ENCODE assay signal across 20 mouse cellular contexts in genomic region chr5:43588791-43589439, GRCm38 (mm10).
DNase-seq lines count a peak whose midpoint lies in the region; ATAC-seq and TF ChIP-seq lines count a peak whose summit lies in the region.
"Had no signal": no experiment of that assay in that cellular context is flagged by ENCODE, and none has a peak within 500 bp of the region (broad histone marks: within the 10 kb centered on the region; RNA-seq: fewer than 3 reads in every experiment).

No protein-coding gene starts in this region.

- intact Hi-C loops in gastrocnemius, adult 2 months (cut with DNase I): no loop called here

- peak; percentile 78; the same call in 1 of the 2 replicates for ATAC-seq in kidney, embryonic 14.5 days (ENCODE audit: low FRiP score, low TSS enrichment)
- no peak for ATAC-seq in lung, postnatal 0 days
- no peak for ATAC-seq in stomach, postnatal 0 days (ENCODE audit: low FRiP score, low TSS enrichment)
- ATAC-seq: liver, postnatal 0 days had no signal

- H3K36me3 ChIP-seq in kidney, embryonic 14.5 days (ENCODE audit: control insufficient read depth, insufficient read depth, low read length): no peaks in the 10 kb centered on the region
- H3K36me3 ChIP-seq in lung, postnatal 0 days (ENCODE audit: insufficient read depth, low read length): no peaks in the 10 kb centered on the region
- no peaks in the 10 kb centered on the region for H3K36me3 ChIP-seq in stomach, postnatal 0 days (ENCODE audit: control insufficient read depth, insufficient read depth, low read length)
- no peaks in the 10 kb centered on the region for H3K36me3 ChIP-seq in hindbrain, embryonic 10.5 days
- H3K36me3 ChIP-seq: embryonic facial prominence, embryonic 10.5 days; limb, embryonic 13.5 days; midbrain, embryonic 12.5 days; neural tube, embryonic 12.5 days had no signal

- H3K4me2 ChIP-seq in kidney, embryonic 14.5 days (replicated peaks; ENCODE audit: low read depth, low read length): no peak overlapping the region
- no peak overlapping the region for H3K4me2 ChIP-seq in lung, postnatal 0 days (replicated peaks; ENCODE audit: low read depth, low read length)
- no peak overlapping the region for H3K4me2 ChIP-seq in stomach, postnatal 0 days (replicated peaks; ENCODE audit: low read depth)
- H3K4me2 ChIP-seq: limb, embryonic 13.5 days; midbrain, embryonic 12.5 days; neural tube, embryonic 12.5 days had no signal

- no peak overlapping the region for H3K9ac ChIP-seq in kidney, embryonic 14.5 days (ENCODE audit: low read depth, low read length)
- H3K9ac ChIP-seq in lung, postnatal 0 days (replicated peaks; ENCODE audit: low read depth): no peak overlapping the region
- no peak overlapping the region for H3K9ac ChIP-seq in stomach, postnatal 0 days (ENCODE audit: low read length)
- H3K9ac ChIP-seq: limb, embryonic 13.5 days; liver, postnatal 0 days; midbrain, embryonic 12.5 days; neural tube, embryonic 12.5 days had no signal

- no peak overlapping the region for H3K4me3 ChIP-seq in gastrocnemius, adult 2 months
- no peak overlapping the region for H3K4me3 ChIP-seq in kidney, embryonic 14.5 days (ENCODE audit: low read length)
- no peak overlapping the region for H3K4me3 ChIP-seq in lung, postnatal 0 days (ENCODE audit: low read depth, low read length)
- H3K4me3 ChIP-seq in stomach, postnatal 0 days (ENCODE audit: low read depth, low read length): no peak overlapping the region
- H3K4me3 ChIP-seq in hindbrain, embryonic 10.5 days: no peak overlapping the region
- H3K4me3 ChIP-seq: embryonic facial prominence, embryonic 10.5 days; limb, embryonic 13.5 days; midbrain, embryonic 12.5 days; neural tube, embryonic 12.5 days had no signal

- H3K4me1 ChIP-seq in kidney, embryonic 14.5 days (ENCODE audit: control insufficient read depth, insufficient read depth, low read length): no peaks in the 10 kb centered on the region
- H3K4me1 ChIP-seq in lung, postnatal 0 days (ENCODE audit: insufficient read depth, low read depth, low read length): no peaks in the 10 kb centered on the region
- H3K4me1 ChIP-seq in stomach, postnatal 0 days (replicated peaks; ENCODE audit: control insufficient read depth, insufficient read depth): no peaks in the 10 kb centered on the region
- H3K4me1 ChIP-seq in hindbrain, embryonic 10.5 days (replicated peaks): no peaks in the 10 kb centered on the region
- H3K4me1 ChIP-seq: embryonic facial prominence, embryonic 10.5 days; midbrain, embryonic 12.5 days; neural tube, embryonic 12.5 days had no signal

- TF ChIP-seq CTCF in gastrocnemius, adult 2 months (IDR thresholded peaks at IDR 0.05): no peak
- TF ChIP-seq CTCF in lung, postnatal 0 days (IDR thresholded peaks at IDR 0.05): no peak
- TF ChIP-seq CTCF in stomach, postnatal 0 days (IDR thresholded peaks at IDR 0.05; ENCODE audit: low read depth): no peak

- no peak for DNase-seq in gastrocnemius, adult 2 months
- DNase-seq in gastrocnemius, postnatal 4 days (ENCODE audit: low spot score in 2 of 2): no peak
- DNase-seq in kidney, postnatal 4 days: no peak
- no peak for DNase-seq in lung, postnatal 0 days (ENCODE audit: low spot score)
- no peak for DNase-seq in lung, adult 18-20 months
- no peak for DNase-seq in stomach, postnatal 0 days (ENCODE audit: low spot score)
- DNase-seq in hindbrain, embryonic 10.5 days (ENCODE audit: low spot score): no peak
- DNase-seq: adrenal gland, postnatal 10 days; cerebellum, postnatal 25 days; gastrocnemius, postnatal 36 days; kidney, adult 11 months; layer of hippocampus, postnatal 36 days; liver, postnatal 0 days; right cerebral cortex, postnatal 4 days; thymus, postnatal 25 days had no signal

- WGBS in kidney, embryonic 14.5 days: 65% methylated on average over 5 of the region's 5 CpGs
- 65% methylated on average over 5 of the region's 5 CpGs for WGBS in lung, postnatal 0 days
- 58% methylated on average over 5 of the region's 5 CpGs for WGBS in stomach, postnatal 0 days
- 84% methylated on average over 5 of the region's 5 CpGs for WGBS in hindbrain, embryonic 10.5 days

- H3K27ac ChIP-seq in gastrocnemius, adult 2 months: peak overlapping the region; percentile 2; the same call in 1 of the 2 replicates
- no peak overlapping the region for H3K27ac ChIP-seq in kidney, embryonic 14.5 days (ENCODE audit: low read depth, low read length)
- H3K27ac ChIP-seq in lung, postnatal 0 days (ENCODE audit: low read length): 0 out of 2 replicates have a peak overlapping the region, but pooled peaks have one; percentile 4
- peak overlapping the region; percentile 45; the same call in 1 of the 2 replicates for H3K27ac ChIP-seq in stomach, postnatal 0 days (replicated peaks)
- H3K27ac ChIP-seq in hindbrain, embryonic 10.5 days: no peak overlapping the region
- H3K27ac ChIP-seq: embryonic facial prominence, embryonic 10.5 days; limb, embryonic 13.5 days; midbrain, embryonic 12.5 days; neural tube, embryonic 12.5 days had no signal

- TF ChIP-seq EP300 in lung, postnatal 0 days (IDR thresholded peaks at IDR 0.05): no peak
- no peak for TF ChIP-seq EP300 in stomach, postnatal 0 days (optimal IDR thresholded peaks at IDR 0.05)

- no peaks in the 10 kb centered on the region for H3K9me3 ChIP-seq in kidney, embryonic 14.5 days (ENCODE audit: control insufficient read depth, low read length)
- no peaks in the 10 kb centered on the region for H3K9me3 ChIP-seq in lung, postnatal 0 days (ENCODE audit: low read length)
- H3K9me3 ChIP-seq in stomach, postnatal 0 days (ENCODE audit: control insufficient read depth, low read length): no peaks in the 10 kb centered on the region
- H3K9me3 ChIP-seq in hindbrain, embryonic 10.5 days: no peaks in the 10 kb centered on the region
- H3K9me3 ChIP-seq: embryonic facial prominence, embryonic 10.5 days; limb, embryonic 13.5 days; midbrain, embryonic 12.5 days; neural tube, embryonic 12.5 days had no signal

- no peaks in the 10 kb centered on the region for H3K27me3 ChIP-seq in kidney, embryonic 14.5 days (ENCODE audit: control insufficient read depth, insufficient read depth, low read length)
- no peaks in the 10 kb centered on the region for H3K27me3 ChIP-seq in lung, postnatal 0 days (replicated peaks; ENCODE audit: insufficient read depth, low read length)
- H3K27me3 ChIP-seq in stomach, postnatal 0 days (ENCODE audit: control insufficient read depth, insufficient read depth, low read length): no peaks in the 10 kb centered on the region
- no peaks in the 10 kb centered on the region for H3K27me3 ChIP-seq in hindbrain, embryonic 10.5 days (ENCODE audit: insufficient read depth, poor library complexity, severe bottlenecking)
- H3K27me3 ChIP-seq: limb, embryonic 13.5 days; midbrain, embryonic 12.5 days; neural tube, embryonic 12.5 days had no signal

Comparison
In these comparisons a context has a peak if more than half of its experiments do, and no peak if none do; other contexts are left out.
1. H3K27ac ChIP-seq: peak in gastrocnemius, adult 2 months (single experiment), lung, postnatal 0 days (single experiment) and stomach, postnatal 0 days (single experiment); none in kidney, embryonic 14.5 days (single experiment) and hindbrain, embryonic 10.5 days (single experiment).